Comparison of ENCODE assay signal across 9 mouse cellular contexts in the genomic region with DNA sequence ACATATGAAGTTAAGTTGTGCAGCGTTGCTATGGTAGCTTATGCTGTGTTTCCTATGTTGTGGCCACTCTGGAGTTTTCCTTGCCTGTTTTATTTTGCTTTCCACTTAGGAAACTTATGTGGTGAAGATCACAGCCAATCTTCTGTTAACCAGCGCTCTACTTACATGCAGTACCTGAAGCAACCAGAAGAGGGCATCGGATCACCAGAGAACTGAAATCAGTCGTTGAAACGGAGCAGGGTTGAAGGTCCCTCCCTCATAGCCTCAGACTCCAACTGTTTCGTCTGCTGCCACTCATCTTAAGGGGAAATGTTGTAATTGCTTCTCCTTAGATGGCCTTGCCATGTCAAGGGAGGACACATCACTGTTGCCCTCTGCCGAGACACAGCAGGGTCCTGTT. TPM values are rescaled to one million over a fixed set of nuclear protein-coding genes. Genes with fewer than 3 reads are reported as not detected.
DNase-seq lines count a peak whose midpoint lies in the region; ATAC-seq and TF ChIP-seq lines count a peak whose summit lies in the region.
"Had no signal": no experiment of that assay in that cellular context is flagged by ENCODE, and none has a peak within 500 bp of the region (broad histone marks: within the 10 kb centered on the region; RNA-seq: fewer than 3 reads in every experiment).

No protein-coding gene starts in this region.

- no peaks in the 10 kb centered on the region for H3K79me3 ChIP-seq in C2C12 (ENCODE audit: low read depth)

- no peaks in the 10 kb centered on the region for H3K27me3 ChIP-seq in C2C12 (ENCODE audit: control insufficient read depth, insufficient read depth, insufficient read length)
- no peaks in the 10 kb centered on the region for H3K27me3 ChIP-seq in ES-Bruce4 (ENCODE audit: control insufficient read depth, insufficient read depth, low read length, poor library complexity, severe bottlenecking)

- no peak overlapping the region for H3K27ac ChIP-seq in ES-Bruce4 (ENCODE audit: insufficient read depth, low read length)

- no peaks in the 10 kb centered on the region for H3K79me2 ChIP-seq in C2C12 (ENCODE audit: control insufficient read depth, insufficient read depth)

- no peak overlapping the region for H3K4me3 ChIP-seq in C2C12 (ENCODE audit: insufficient read depth, poor library complexity, severe bottlenecking)
- no peak overlapping the region for H3K4me3 ChIP-seq in ES-Bruce4 (ENCODE audit: low read depth, low read length)

- TF ChIP-seq POLR2A in ES-Bruce4 (IDR thresholded peaks at IDR 0.05; ENCODE audit: insufficient read depth, low read length), result no peak

- no peak overlapping the region for H3ac ChIP-seq in C2C12 (ENCODE audit: control insufficient read depth, insufficient read length, low read depth)

- no peak for TF ChIP-seq EP300 in ES-Bruce4 (IDR thresholded peaks at IDR 0.05; ENCODE audit: insufficient read depth, low read depth, low read length)

- no peaks in the 10 kb centered on the region for H3K4me1 ChIP-seq in ES-Bruce4 (ENCODE audit: control insufficient read depth, insufficient read depth, low read length)

- ATAC-seq in inflammation-experienced regulatory T-cells, adult 6 months, result no peak

- H3K9ac ChIP-seq in ES-Bruce4 (ENCODE audit: low read depth, poor library complexity, severe bottlenecking), result no peak overlapping the region

- peak; percentile 28 for DNase-seq in c-Kit-positive CD71-positive TER-119-negative erythroid progenitor cells, embryonic 14.5 days (ENCODE audit: low read depth)
- DNase-seq in gastrocnemius, adult 18-20 months (ENCODE audit: low spot score), result peak; percentile 87
- DNase-seq in kidney, postnatal 4 days, result peak; percentile 81 to 85
- DNase-seq in lung, postnatal 14 days, result peak; percentile 86
- peak; percentile 80 to 84 for DNase-seq in right cerebral cortex, postnatal 10 days (ENCODE audit: low spot score in 2 of 2)

- peak; percentile 70 for TF ChIP-seq CTCF in C2C12 (IDR thresholded peaks at IDR 0.05; ENCODE audit: control insufficient read depth, insufficient read depth, insufficient read length)
- TF ChIP-seq CTCF in ES-Bruce4 (IDR thresholded peaks at IDR 0.05; ENCODE audit: low read depth, low read length), result peak; percentile 65

- no peaks in the 10 kb centered on the region for H3K9me3 ChIP-seq in ES-Bruce4 (replicated peaks; ENCODE audit: control insufficient read depth, insufficient read depth, low read length, poor library complexity, severe bottlenecking)

- no peaks in the 10 kb centered on the region for H3K36me3 ChIP-seq in C2C12 (ENCODE audit: control insufficient read depth, insufficient read depth)
- no peaks in the 10 kb centered on the region for H3K36me3 ChIP-seq in ES-Bruce4 (ENCODE audit: control insufficient read depth, insufficient read depth, low read length, poor library complexity, severe bottlenecking)

TF ChIP-seq in C2C12, 6 proteins besides CTCF, POLR2A, EP300 and RAD21:
- no peak for TF ChIP-seq MAX (IDR thresholded peaks at IDR 0.05)

RNA-seq across cellular contexts. Expression of a gene that starts 3.1 kb away (rescaled TPM):
- polyA plus RNA-seq in C2C12 (2012; fragmentation: generic; extraction: Trizol) (0.06 TPM), ES-Bruce4 (2011; ENCODE audit: insufficient read depth, insufficient read length, low read depth, missing spikeins) (12.3 and 19.7 TPM in 2 replicates)
- 1 to 10 TPM; 1.6 to 5.4 TPM for total RNA-seq in gastrocnemius, adult 18-20 months (2021)
- polyA plus RNA-seq in inflammation-experienced regulatory T-cells, adult 6 months (2017; shearing (Covaris generic)), result not detected

RNA-seq across cellular contexts. Expression of a gene that starts 7.4 kb away (rescaled TPM):
- polyA plus RNA-seq in C2C12 (2012; fragmentation: generic; extraction: Trizol), result not detected
- not detected in 2 replicates for polyA plus RNA-seq in ES-Bruce4 (2011; ENCODE audit: insufficient read depth, insufficient read length, low read depth, missing spikeins)
- total RNA-seq in gastrocnemius, adult 18-20 months (2021), result not detected
- not detected for polyA plus RNA-seq in inflammation-experienced regulatory T-cells, adult 6 months (2017; shearing (Covaris generic))
- total RNA-seq: layer of hippocampus, postnatal 25 days had no signal

RNA-seq across cellular contexts. Expression of a gene that starts 11.3 kb away (rescaled TPM):
- polyA plus RNA-seq in C2C12 (2012; fragmentation: generic; extraction: Trizol) (2.5 TPM), ES-Bruce4 (2011; ENCODE audit: insufficient read depth, insufficient read length, low read depth, missing spikeins) (1.2 TPM in 1 of 2 replicates, not detected in the other)
- not detected for total RNA-seq in gastrocnemius, adult 18-20 months (2021)
- not detected for polyA plus RNA-seq in inflammation-experienced regulatory T-cells, adult 6 months (2017; shearing (Covaris generic))
- total RNA-seq: layer of hippocampus, postnatal 25 days had no signal

RNA-seq across cellular contexts. Expression of a gene that starts 47.3 kb away (rescaled TPM):
- polyA plus RNA-seq in C2C12 (2012; fragmentation: generic; extraction: Trizol) (9.2 TPM), ES-Bruce4 (2011; ENCODE audit: insufficient read depth, insufficient read length, low read depth, missing spikeins) (8.7 and 9.2 TPM in 2 replicates)
- 10 to 100 TPM; 16.2 to 17.6 TPM for total RNA-seq in gastrocnemius, adult 18-20 months (2021)
- polyA plus RNA-seq in inflammation-experienced regulatory T-cells, adult 6 months (2017; shearing (Covaris generic)), result under 1 TPM in 2 of 3 experiments, not detected in 1; 0.29 to 0.54 TPM

Comparison
In these comparisons a context has a peak if more than half of its experiments do, and no peak if none do; other contexts are left out.
1. DNase-seq: peak in every context shown above with its lines; median percentile 87 in gastrocnemius, adult 18-20 months; 86 in lung, postnatal 14 days; 83 in kidney, postnatal 4 days; 82 in right cerebral cortex, postnatal 10 days; 28 in c-Kit-positive CD71-positive TER-119-negative erythroid progenitor cells, embryonic 14.5 days.